Mouse (Mus musculus) cerebellum, postnatal 36 days (tissue): Measurements from ENCODE around the gene Fancc.

Source experiments
- DNase-seq, 2 experiments: peaks; one replicate each; pipeline ENCODE4 v3.0.0; 2021 to 2022; ENCODE audit warnings: mixed read lengths in 2 of 2

The Fancc gene

GRCm38 (mm10) chr13:63496646-63497582, at the start of gene Fancc:
Gene Fancc (minus strand): TSS chr13:63497278.
- DNase-seq, result no peak

GRCm38 (mm10) chr13:63545291-63545690, 48.2 kb upstream of the Fancc start:
- no peak for DNase-seq

DNA sequence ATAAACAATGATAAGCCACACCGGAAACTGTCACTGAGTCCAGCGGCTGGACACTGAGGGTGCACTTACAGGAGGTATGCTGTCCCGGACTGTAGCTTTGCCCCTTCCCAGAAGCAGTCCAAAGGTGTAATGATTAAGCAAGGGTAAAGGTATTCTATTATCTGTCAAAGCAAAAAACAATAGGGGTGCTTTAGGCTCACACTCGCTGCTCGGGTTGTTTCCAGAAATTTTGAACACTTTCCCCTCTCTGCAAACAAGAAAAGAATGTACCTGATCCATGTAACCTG, 47.8 kb upstream of the Fancc start:
- DNase-seq, result no peak

- no peak for DNase-seq
Measured at GRCm38 (mm10) chr13:63544119-63544966, 47.3 kb upstream of the Fancc start.

- no peak for DNase-seq
Measured at GRCm38 (mm10) chr13:63543459-63543858, 46.4 kb upstream of the Fancc start.

- DNase-seq, result no peak
Measured at GRCm38 (mm10) chr13:63542796-63543384, 45.8 kb upstream of the Fancc start.

DNA sequence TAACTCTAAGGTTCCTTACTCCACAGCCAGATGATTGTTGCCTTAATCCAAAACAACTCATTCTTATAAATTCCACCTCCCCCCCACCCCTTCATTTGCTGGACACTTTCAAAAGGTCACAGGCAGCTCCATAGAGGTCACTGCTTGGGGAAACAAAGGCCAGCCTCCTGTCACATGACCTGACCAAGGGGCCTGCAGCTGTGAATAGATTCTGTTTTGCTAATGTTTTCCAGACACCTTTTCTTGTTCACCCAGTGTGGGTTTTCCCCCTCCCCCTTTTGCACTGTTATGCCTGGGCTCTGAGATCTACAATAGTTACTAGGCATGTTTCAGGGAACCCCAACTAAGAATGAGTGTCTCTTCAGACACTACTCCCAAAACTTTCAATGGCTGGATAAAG, 44.4 kb upstream of the Fancc start:
- no peak for DNase-seq

DNA sequence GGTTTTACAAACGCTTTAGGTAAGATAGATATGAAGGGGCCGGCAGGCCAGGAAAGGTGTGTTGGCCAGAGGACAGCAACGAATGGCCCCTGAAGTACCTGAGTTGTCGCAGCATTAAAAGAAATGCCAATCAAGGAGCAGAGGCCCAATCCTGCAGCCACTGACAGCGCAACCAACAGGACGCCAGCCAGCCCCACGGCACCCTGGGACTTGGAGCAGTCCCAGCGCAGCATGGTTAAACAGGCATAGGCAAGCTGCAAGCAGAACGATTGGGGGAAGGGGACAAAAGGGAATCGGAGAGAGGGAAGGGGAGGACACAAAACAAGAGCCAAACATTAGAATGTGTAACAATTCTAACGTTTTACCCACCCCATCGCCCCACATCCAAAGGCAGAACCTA, 43.5 kb upstream of the Fancc start:
- peak; percentile 41 to 56 for DNase-seq

DNA sequence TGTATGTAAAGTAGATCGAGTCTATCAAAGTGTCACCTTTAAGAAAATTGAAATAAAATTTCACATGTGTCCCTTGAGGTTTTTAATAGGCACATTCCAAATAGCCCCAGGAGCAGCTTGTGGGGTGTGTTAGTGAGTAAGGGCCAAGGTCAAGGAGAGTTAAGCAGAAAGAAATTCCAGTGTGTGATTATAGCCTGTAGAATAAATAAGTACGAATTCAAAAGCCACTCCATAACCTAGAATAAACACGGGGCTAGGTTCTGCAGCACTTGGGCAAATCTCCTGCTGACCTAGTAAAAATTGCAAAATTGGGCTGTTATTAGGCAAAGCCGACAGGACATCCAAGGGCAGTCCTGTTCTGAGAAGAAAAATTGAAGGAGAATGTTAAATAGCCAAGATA, 37.9 kb upstream of the Fancc start:
- DNase-seq, result no peak

- DNase-seq, result no peak
Measured at GRCm38 (mm10) chr13:63530857-63531256, 33.8 kb upstream of the Fancc start.

DNA sequence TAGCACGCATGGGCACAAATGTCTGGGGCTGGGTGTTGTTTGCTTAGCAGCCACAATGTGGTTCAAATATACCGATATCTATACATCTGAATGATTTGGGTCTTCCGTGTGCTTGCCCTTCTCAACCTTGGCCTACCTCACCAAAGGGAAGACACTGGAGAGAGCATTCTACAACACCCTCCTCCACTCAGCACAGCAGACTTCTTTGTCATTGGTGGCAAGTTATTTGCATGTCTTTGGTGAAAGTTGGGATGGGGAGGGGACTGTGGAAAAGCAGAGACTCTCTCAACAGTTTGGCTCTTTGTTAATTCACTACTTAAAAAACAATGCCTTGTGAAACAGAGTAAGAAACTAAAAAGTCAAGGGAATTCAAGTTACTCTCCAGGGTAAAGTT, 33.3 kb upstream of the Fancc start:
- no peak for DNase-seq

GRCm38 (mm10) chr13:63529602-63530370, 32.7 kb upstream of the Fancc start:
- DNase-seq, result no peak

DNA sequence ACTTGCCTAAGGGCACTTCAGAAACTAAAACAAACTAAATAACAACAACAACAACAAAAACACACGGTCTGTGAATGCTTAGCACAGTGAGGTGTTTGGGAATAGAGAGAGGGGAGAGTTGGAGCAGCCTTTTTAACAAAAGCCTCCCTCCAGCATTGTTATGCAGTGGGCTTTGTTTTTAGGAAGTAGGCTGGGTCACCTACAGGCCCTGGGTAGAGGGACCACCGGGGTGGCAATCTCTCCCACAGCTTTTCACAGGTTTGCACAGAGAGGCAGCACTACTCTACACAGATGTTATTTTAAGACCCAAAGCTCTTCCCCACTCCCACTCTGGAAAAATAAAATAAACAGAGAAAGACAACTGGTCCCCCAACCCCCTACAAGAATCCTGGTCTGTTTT, 31.8 kb upstream of the Fancc start:
- DNase-seq, result no peak

- no peak for DNase-seq
Measured at GRCm38 (mm10) chr13:63528164-63528675, 31.1 kb upstream of the Fancc start.

GRCm38 (mm10) chr13:63525571-63526197, 28.6 kb upstream of the Fancc start:
- no peak for DNase-seq

DNA sequence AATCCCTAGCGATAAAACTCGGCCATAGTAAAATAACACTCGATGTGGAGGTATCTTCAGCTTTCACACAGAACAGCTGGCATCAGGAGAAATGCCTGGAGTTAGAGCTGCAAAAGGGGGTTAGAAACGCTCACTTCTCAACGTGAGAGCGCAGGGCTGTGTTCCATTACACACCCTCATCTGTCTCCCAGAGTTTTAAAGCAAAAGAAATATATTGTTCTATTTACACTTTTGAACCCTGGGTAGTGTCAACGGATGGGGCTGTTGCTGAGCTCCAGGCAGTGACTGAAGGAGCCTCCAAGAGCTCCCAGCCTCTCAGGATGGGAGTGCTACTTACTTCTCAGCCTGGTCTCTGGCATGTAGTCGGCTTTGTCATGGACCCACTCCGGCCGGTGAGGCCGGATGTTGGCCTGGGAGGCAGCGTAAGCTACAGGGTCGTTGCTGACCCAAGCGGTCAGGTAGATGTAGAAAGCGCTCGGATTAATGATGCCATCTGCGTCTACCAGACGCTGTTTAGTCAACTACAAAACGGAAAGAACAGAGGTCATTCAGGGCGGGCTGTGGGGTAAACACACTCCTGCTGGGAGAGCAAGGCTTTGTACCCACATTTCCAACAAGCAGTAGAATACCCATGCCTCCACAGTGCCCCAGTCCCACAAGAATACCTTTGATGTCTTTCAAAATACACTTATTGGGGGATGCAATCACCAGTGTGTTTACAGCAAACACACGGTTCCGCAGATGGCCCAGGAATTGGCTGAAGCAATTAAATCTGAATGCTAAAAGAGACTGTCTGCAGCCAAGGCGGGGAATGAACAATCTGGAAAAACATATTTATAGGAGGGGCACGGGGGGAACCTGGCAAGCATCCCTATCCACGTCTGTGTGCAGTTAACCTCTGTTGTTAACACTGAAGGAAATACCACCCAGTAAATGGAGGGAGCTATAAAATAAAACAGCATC, 27.8 kb upstream of the Fancc start:
- DNase-seq, result peak; percentile 48 to 59

GRCm38 (mm10) chr13:63524061-63524460, 27.0 kb upstream of the Fancc start:
- no peak for DNase-seq

DNA sequence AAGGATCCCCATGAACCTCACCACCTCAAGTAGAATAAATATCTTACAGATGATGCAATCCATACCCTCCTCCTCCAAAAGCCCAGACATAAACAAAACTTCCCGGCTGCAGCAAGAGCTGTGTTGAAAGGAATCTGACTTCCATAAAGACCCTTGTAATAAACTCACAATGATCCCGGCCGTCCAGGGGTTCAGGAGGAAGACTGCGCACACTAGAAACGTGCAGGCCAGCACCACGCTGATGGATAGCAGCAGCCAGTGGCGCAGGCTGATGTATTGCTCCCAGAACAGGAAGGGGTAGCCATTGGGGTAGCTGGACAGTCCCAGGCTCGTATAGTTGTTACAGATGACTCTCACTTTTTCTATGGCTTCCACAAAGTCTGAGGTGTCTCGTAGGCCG, 25.8 kb upstream of the Fancc start:
- DNase-seq, result no peak

DNA sequence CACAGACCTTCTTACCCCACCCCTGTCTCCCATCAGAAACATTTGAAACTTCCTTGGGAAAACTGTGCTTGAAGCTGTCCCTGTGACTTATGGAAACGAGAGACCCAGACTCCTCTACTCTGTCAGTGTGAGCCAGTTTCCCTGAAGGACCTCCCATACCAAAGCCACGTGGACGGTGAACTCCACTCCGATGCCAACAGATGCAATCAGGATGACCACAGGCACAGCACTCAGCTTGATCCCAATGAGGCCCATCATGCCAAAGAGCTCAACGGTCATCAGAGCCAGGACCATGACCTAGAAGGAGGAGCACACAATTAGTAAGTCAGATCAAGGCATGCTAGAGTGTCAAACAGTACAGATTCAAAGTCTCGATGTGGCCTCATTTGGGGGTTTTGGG, 23.0 kb upstream of the Fancc start:
- no peak for DNase-seq

GRCm38 (mm10) chr13:63516535-63516934, 19.5 kb upstream of the Fancc start:
- DNase-seq, result no peak

DNA sequence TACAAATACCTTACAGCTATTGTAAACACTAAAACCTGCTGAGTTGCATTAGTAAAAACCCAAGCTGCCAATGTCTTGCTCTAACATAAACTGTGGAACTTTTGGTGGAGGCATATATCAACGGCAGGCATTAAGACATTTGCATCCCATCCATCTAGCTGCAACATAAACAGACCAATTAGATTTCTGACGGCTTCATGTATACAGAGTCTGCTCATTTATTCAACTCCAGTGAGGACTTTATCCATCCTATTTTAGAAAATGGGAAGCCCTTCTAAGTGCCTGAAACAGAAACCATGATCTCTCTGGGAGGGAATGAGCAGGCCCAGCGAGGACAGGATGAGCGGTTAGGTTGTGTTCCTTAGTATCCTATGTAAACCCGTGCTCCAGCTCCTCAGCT, 18.5 kb upstream of the Fancc start:
- DNase-seq, result no peak
